21 mouse cellular contexts compared by ENCODE assay signal in genomic region chr12:103404131-103404530, GRCm38 (mm10). TPM values are rescaled to one million over a fixed set of nuclear protein-coding genes. Genes with fewer than 3 reads are reported as not detected.
DNase-seq lines count a peak whose midpoint lies in the region; ATAC-seq and TF ChIP-seq lines count a peak whose summit lies in the region.
"Had no signal": no experiment of that assay in that cellular context is flagged by ENCODE, and none has a peak within 500 bp of the region (broad histone marks: within the 10 kb centered on the region; RNA-seq: fewer than 3 reads in every experiment).

No protein-coding gene starts in this region.

- no peak overlapping the region for H3K27ac ChIP-seq in hindbrain, embryonic 15.5 days (replicated peaks)
- no peak overlapping the region for H3K27ac ChIP-seq in hindbrain, embryonic 10.5 days
- no peak overlapping the region for H3K27ac ChIP-seq in CH12.LX (ENCODE audit: insufficient read depth, low read depth)
- H3K27ac ChIP-seq: embryonic facial prominence, embryonic 10.5 days; embryonic facial prominence, embryonic 12.5 days; forebrain, embryonic 13.5 days; forebrain, embryonic 15.5 days had no signal

- no peak overlapping the region for H3K4me3 ChIP-seq in hindbrain, embryonic 15.5 days
- H3K4me3 ChIP-seq in hindbrain, embryonic 10.5 days: no peak overlapping the region
- H3K4me3 ChIP-seq in CH12.LX (replicated peaks in 1 of 3; ENCODE audit: low read depth in 2 of 3, low read length in 2 of 3, poor library complexity in 1 of 3) (no peak overlapping the region), myocyte (no peak overlapping the region)
- H3K4me3 ChIP-seq: embryonic facial prominence, embryonic 10.5 days; embryonic facial prominence, embryonic 12.5 days; forebrain, embryonic 13.5 days; forebrain, embryonic 15.5 days had no signal

- 0 out of 2 replicates have a peak, but pooled peaks have one; percentile 10 for ATAC-seq in hindbrain, embryonic 15.5 days (ENCODE audit: low FRiP score, low read depth)
- ATAC-seq: activated CD4-positive, CD25-positive, alpha-beta regulatory T cell, adult 4 months; forebrain, embryonic 13.5 days; forebrain, embryonic 15.5 days; forebrain, postnatal 0 days; Patski had no signal

- no peak overlapping the region for H3ac ChIP-seq in myocyte (ENCODE audit: control insufficient read depth, insufficient read length)

- H3K4me2 ChIP-seq in hindbrain, embryonic 15.5 days: no peak overlapping the region
- H3K4me2 ChIP-seq in CH12.LX (ENCODE audit: insufficient read depth, low read depth, poor library complexity, severe bottlenecking): no peak overlapping the region
- H3K4me2 ChIP-seq in myocyte (ENCODE audit: low read depth): no peak overlapping the region
- H3K4me2 ChIP-seq: embryonic facial prominence, embryonic 12.5 days; forebrain, embryonic 13.5 days; forebrain, embryonic 15.5 days had no signal

- no peaks in the 10 kb centered on the region for H3K27me3 ChIP-seq in hindbrain, embryonic 15.5 days
- H3K27me3 ChIP-seq in hindbrain, embryonic 10.5 days (ENCODE audit: insufficient read depth, poor library complexity, severe bottlenecking): no peaks in the 10 kb centered on the region
- H3K27me3 ChIP-seq in CH12.LX (replicated peaks) (no peaks in the 10 kb centered on the region), myocyte (ENCODE audit: control insufficient read depth, insufficient read depth, insufficient read length) (no peaks in the 10 kb centered on the region)
- H3K27me3 ChIP-seq: embryonic facial prominence, embryonic 12.5 days; forebrain, embryonic 13.5 days; forebrain, embryonic 15.5 days; Patski had no signal

- H3K36me3 ChIP-seq in hindbrain, embryonic 15.5 days: peaks cover 42% of the 10 kb centered on the region
- peaks cover 72% of the 10 kb centered on the region for H3K36me3 ChIP-seq in hindbrain, embryonic 10.5 days
- H3K36me3 ChIP-seq in CH12.LX (replicated peaks in 1 of 2; ENCODE audit: control insufficient read depth in 1 of 2, insufficient read depth in 1 of 2, low read length in 1 of 2) (peaks cover 71 to 97% of the 10 kb centered on the region in 2 experiments), myocyte (ENCODE audit: control insufficient read depth, insufficient read depth) (peaks cover 13% of the 10 kb centered on the region)

- dilution Hi-C loops in CH12.LX (cut with MboI; ENCODE audit: extremely low pct_ligation_motif_present, extremely low pct_unique_long_range_greater_than_20kb, low sequenced_read_pairs): no loop called here

- H3K4me1 ChIP-seq in hindbrain, embryonic 15.5 days (replicated peaks): no peaks in the 10 kb centered on the region
- H3K4me1 ChIP-seq in hindbrain, embryonic 10.5 days (replicated peaks): no peaks in the 10 kb centered on the region
- no peaks in the 10 kb centered on the region for H3K4me1 ChIP-seq in CH12.LX (ENCODE audit: control insufficient read depth in 1 of 2, insufficient read depth in 2 of 2)
- H3K4me1 ChIP-seq: embryonic facial prominence, embryonic 10.5 days; embryonic facial prominence, embryonic 12.5 days; forebrain, embryonic 13.5 days; forebrain, embryonic 15.5 days had no signal

- no peaks in the 10 kb centered on the region for H3K9me3 ChIP-seq in hindbrain, embryonic 15.5 days
- no peaks in the 10 kb centered on the region for H3K9me3 ChIP-seq in hindbrain, embryonic 10.5 days
- no peaks in the 10 kb centered on the region for H3K9me3 ChIP-seq in CH12.LX (replicated peaks; ENCODE audit: low read length)
- H3K9me3 ChIP-seq: embryonic facial prominence, embryonic 10.5 days; embryonic facial prominence, embryonic 12.5 days; forebrain, embryonic 13.5 days; forebrain, embryonic 15.5 days; G1E had no signal

- H3K79me2 ChIP-seq in CH12.LX (replicated peaks; ENCODE audit: control insufficient read depth, extremely low read depth, insufficient read depth, poor library complexity, severe bottlenecking) (no peaks in the 10 kb centered on the region), myocyte (ENCODE audit: control insufficient read depth, insufficient read depth) (no peaks in the 10 kb centered on the region)

- TF ChIP-seq RAD21 in CH12.LX (IDR thresholded peaks at IDR 0.05; ENCODE audit: low read depth, low read length): no peak

- WGBS in hindbrain, embryonic 15.5 days: 90% methylated on average over 18 of the region's 18 CpGs
- 88% methylated on average over 18 of the region's 18 CpGs for WGBS in hindbrain, embryonic 10.5 days

- no peak for TF ChIP-seq EP300 in CH12.LX (IDR thresholded peaks at IDR 0.05; ENCODE audit: low read length)

- H3K9ac ChIP-seq in hindbrain, embryonic 15.5 days: no peak overlapping the region
- H3K9ac ChIP-seq in CH12.LX (ENCODE audit: insufficient read depth, low read depth): no peak overlapping the region
- H3K9ac ChIP-seq: embryonic facial prominence, embryonic 12.5 days; forebrain, embryonic 13.5 days; forebrain, embryonic 15.5 days; forebrain, postnatal 0 days had no signal

- TF ChIP-seq POLR2A in CH12.LX (IDR thresholded peaks at IDR 0.05; ENCODE audit: low read depth, low read length) (0 out of 2 replicates have a peak, but pooled peaks have one; percentile 5), myocyte (IDR thresholded peaks at IDR 0.05; ENCODE audit: insufficient read length, low read depth) (no peak)

- no peak for TF ChIP-seq CTCF in CH12.LX (conservative IDR thresholded peaks at IDR 0.05 in 1 of 2, IDR thresholded peaks at IDR 0.05 in 1 of 2; ENCODE audit: low read depth in 2 of 2, low read length in 2 of 2)

- in situ Hi-C loops in CH12.LX (cut with MboI; ENCODE audit: low pct_ligation_motif_present, low pct_unique_long_range_greater_than_20kb, low sequenced_read_pairs): no loop called here

- DNase-seq in hindbrain, embryonic 10.5 days (ENCODE audit: low spot score): no peak
- DNase-seq in CH12.LX (ENCODE audit: extremely low read depth): no peak
- DNase-seq in heart, adult 9 months (ENCODE audit: low spot score in 2 of 2): no peak
- DNase-seq: adrenal gland, adult 8-10 months; adrenal gland, postnatal 14 days; adrenal gland, postnatal 36 days; cerebellum, adult 11-12 months; cerebellum, adult 2 months; cerebellum, adult 9-10 months; cerebellum, postnatal 10 days; cerebellum, postnatal 25 days; forebrain, postnatal 0 days had no signal

TF ChIP-seq in CH12.LX, 34 proteins besides CTCF, POLR2A, EP300 and RAD21:
- TF ChIP-seq JUND (conservative IDR thresholded peaks at IDR 0.05; ENCODE audit: low read depth, low read length): no peak
TF ChIP-seq in CH12.LX: peak in this region for 0.

TF ChIP-seq in myocyte, 11 proteins besides CTCF, POLR2A, EP300 and RAD21:
- no peak for TF ChIP-seq TCF12 (IDR thresholded peaks at IDR 0.05; ENCODE audit: insufficient read depth, poor library complexity, severe bottlenecking)
- peak; percentile 85 for TF ChIP-seq POLR2AphosphoS2 (IDR thresholded peaks at IDR 0.05; ENCODE audit: insufficient read length, low read depth)
- no peak for TF ChIP-seq CEBPB (IDR thresholded peaks at IDR 0.05; ENCODE audit: insufficient read depth, poor library complexity, severe bottlenecking)

RNA-seq across cellular contexts. Expression of gene 9330161L09Rik, which starts 3.5 kb away (rescaled TPM):
- polyA plus RNA-seq in hindbrain, embryonic 15.5 days (2015; fragmentation: Nextera tagmentation; extraction: Ambion mirVana): 0.97 and 1.3 TPM in 2 replicates
- polyA plus RNA-seq in hindbrain, embryonic 10.5 days (2016; fragmentation: Nextera tagmentation; extraction: Ambion mirVana): 0.76 TPM in 1 of 2 replicates, not detected in the other
- total RNA-seq in CH12.LX (2012; rRNA removed) (0.34 and 1.2 TPM in 2 replicates), CH12.LX (2014; rRNA removed) (0.24 and 0.50 TPM in 2 replicates)
- polyA plus RNA-seq in CH12.LX (2012; ENCODE audit: insufficient read length, low read depth) (0.33 and 0.54 TPM in 2 replicates), myocyte (2012; fragmentation: generic; extraction: Trizol) (0.60 TPM)

RNA-seq across cellular contexts. Expression of gene Otub2, which starts 15.6 kb away (rescaled TPM):
- polyA plus RNA-seq in hindbrain, embryonic 15.5 days (2015; fragmentation: Nextera tagmentation; extraction: Ambion mirVana): 22.5 and 24.0 TPM in 2 replicates
- polyA plus RNA-seq in hindbrain, embryonic 10.5 days (2016; fragmentation: Nextera tagmentation; extraction: Ambion mirVana): 10.5 and 15.4 TPM in 2 replicates
- 5.4 and 11.5 TPM in 2 replicates for total RNA-seq in CH12.LX (2012; rRNA removed)
- 6.8 and 7.6 TPM in 2 replicates for total RNA-seq in CH12.LX (2014; rRNA removed)
- polyA plus RNA-seq in CH12.LX (2012; ENCODE audit: insufficient read length, low read depth): 3.0 and 3.1 TPM in 2 replicates
- polyA plus RNA-seq in myocyte (2012; fragmentation: generic; extraction: Trizol): 23.3 TPM

RNA-seq across cellular contexts. Expression of gene Ddx24, which starts 21.5 kb away (rescaled TPM):
- 158 and 171 TPM in 2 replicates for polyA plus RNA-seq in hindbrain, embryonic 15.5 days (2015; fragmentation: Nextera tagmentation; extraction: Ambion mirVana)
- 92.6 and 94.6 TPM in 2 replicates for polyA plus RNA-seq in hindbrain, embryonic 10.5 days (2016; fragmentation: Nextera tagmentation; extraction: Ambion mirVana)
- total RNA-seq in CH12.LX (2012; rRNA removed): 76.2 and 91.3 TPM in 2 replicates
- total RNA-seq in CH12.LX (2014; rRNA removed): 83.0 and 87.9 TPM in 2 replicates
- polyA plus RNA-seq in CH12.LX (2012; ENCODE audit: insufficient read length, low read depth): 125 and 150 TPM in 2 replicates
- 85.0 TPM for polyA plus RNA-seq in myocyte (2012; fragmentation: generic; extraction: Trizol)

RNA-seq across cellular contexts. Expression of gene Ifi27, which starts 29.9 kb away (rescaled TPM):
- 14.4 and 18.4 TPM in 2 replicates for polyA plus RNA-seq in hindbrain, embryonic 15.5 days (2015; fragmentation: Nextera tagmentation; extraction: Ambion mirVana)
- 0.60 and 1.7 TPM in 2 replicates for polyA plus RNA-seq in hindbrain, embryonic 10.5 days (2016; fragmentation: Nextera tagmentation; extraction: Ambion mirVana)
- total RNA-seq in CH12.LX (2012; rRNA removed) (143 and 198 TPM in 2 replicates), CH12.LX (2014; rRNA removed) (135 and 150 TPM in 2 replicates)
- polyA plus RNA-seq in CH12.LX (2012; ENCODE audit: insufficient read length, low read depth) (132 and 142 TPM in 2 replicates), myocyte (2012; fragmentation: generic; extraction: Trizol) (118 TPM)

RNA-seq across cellular contexts. Expression of gene Ifi27l2a, which starts 39.3 kb away (rescaled TPM):
- polyA plus RNA-seq in hindbrain, embryonic 15.5 days (2015; fragmentation: Nextera tagmentation; extraction: Ambion mirVana): 5.6 and 13.0 TPM in 2 replicates
- 0.54 and 1.9 TPM in 2 replicates for polyA plus RNA-seq in hindbrain, embryonic 10.5 days (2016; fragmentation: Nextera tagmentation; extraction: Ambion mirVana)
- total RNA-seq in CH12.LX (2012; rRNA removed): 116 and 133 TPM in 2 replicates
- total RNA-seq in CH12.LX (2014; rRNA removed): 262 and 289 TPM in 2 replicates
- 81.1 and 83.9 TPM in 2 replicates for polyA plus RNA-seq in CH12.LX (2012; ENCODE audit: insufficient read length, low read depth)
- polyA plus RNA-seq in myocyte (2012; fragmentation: generic; extraction: Trizol): 2.4 TPM
